Mouse (Mus musculus) embryo, embryonic 11 days (tissue): ENCODE data around the gene Pds5b.
A peak's percentile ranks its signal among the peaks of the same experiment; 100 is the strongest.
"Not testable (repeated sequence)": the region's sequence is repeated elsewhere in the genome, so short reads cannot be mapped to it uniquely, and the experiment has no call there.

ENCODE experiments used
- DNase-seq: peaks from one replicate; pipeline ENCODE4 v3.0.0-alpha.2; 2015

Pds5b gene

DNA sequence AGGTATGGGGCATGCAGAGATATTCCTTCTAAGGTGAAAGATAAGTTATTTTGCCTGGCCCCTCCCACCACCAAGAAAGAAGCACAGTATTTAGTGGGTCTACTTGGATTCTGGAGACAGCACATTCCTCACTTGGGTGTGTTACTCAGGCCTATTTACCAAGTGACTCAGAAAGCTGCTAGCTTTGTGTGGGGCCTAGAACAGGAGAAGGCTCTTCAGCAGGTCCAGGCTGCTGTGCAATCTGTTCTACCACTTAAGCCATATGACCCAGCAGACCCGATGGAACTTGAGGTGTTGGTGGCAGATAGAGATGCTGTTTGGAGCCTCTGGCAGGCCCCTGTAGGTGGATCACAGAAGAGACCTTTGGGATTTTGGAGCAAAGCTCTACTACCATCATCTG, 33.1 kb downstream of the Pds5b start:
- DNase-seq, result not testable (repeated sequence)

DNA sequence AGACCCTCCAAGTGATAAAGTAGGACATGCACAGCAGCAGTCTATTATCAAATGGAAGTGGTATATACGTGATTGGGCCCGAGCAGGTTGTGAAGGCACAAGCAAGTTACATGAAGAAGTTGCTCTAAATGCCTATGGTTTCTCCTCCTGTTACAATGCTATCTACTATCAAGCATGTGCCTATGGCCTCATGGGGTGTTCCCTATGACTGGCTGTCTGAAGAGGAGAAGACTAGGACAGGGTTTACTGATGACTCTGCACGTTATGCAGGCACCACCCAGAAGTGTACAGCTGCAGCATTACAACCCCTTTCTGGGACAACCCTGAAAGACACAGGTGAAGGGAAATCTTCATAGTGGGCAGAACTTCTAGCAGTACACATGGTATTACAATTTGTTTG, 33.6 kb downstream of the Pds5b start:
- DNase-seq, result not testable (repeated sequence)

DNA sequence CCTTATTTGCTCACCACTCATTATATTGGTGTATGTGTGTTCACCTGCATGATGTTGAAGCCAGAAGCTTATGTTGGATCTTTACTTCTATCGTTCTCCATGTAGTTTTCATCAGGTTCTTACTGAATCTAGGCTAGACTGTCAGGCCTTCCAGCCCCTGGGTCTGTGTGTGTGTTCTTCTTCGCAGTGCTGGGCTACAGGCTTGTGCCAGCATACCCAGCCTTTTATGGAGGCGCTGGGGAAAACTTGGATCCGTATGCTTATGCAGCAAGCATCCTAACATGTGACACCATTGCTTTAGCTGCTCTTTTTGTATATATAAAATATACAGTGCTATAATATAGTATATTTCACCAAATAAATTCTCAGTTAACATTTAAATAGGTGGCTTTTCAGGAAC, 38.0 kb downstream of the Pds5b start:
- no peak for DNase-seq

DNA sequence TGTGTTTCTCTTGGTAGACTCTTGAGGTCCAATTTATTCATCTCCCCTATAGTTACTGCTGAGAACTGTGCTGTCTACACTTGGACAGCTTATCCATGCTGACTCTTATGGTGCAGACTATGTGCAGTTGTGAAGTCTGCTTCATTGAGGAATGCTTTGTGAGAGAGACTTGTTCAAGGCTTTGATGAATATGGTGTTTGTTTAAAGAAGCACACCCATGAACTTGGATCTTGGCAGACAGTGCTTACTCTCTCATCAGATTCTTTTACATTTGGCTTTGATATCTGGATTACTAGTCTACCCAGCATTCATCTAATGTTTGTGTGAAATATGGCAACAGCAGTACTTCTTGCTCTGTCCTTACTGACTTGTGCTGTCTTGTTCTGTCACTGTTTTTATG, 39.9 kb downstream of the Pds5b start:
- no peak for DNase-seq

DNA sequence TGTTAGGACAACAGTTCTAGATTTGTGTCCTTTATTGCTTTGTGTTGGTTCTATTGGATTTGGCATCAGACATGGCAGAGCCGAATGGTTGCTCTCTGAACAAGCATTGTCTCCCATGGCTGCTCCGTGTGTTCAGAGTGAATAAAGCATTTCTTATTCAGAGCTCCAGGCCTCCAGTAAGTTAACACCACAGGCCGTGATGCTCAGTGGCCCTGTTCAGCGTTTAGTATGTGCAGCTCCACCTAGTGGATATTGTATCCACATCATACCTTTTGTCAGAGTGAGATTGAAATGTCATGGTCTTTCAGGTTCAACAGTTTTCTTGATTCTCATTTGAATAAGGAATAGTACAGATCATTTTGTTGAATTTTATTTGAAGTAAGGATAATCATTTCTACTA, 44.2 kb downstream of the Pds5b start:
- DNase-seq, result peak; percentile 84

DNA sequence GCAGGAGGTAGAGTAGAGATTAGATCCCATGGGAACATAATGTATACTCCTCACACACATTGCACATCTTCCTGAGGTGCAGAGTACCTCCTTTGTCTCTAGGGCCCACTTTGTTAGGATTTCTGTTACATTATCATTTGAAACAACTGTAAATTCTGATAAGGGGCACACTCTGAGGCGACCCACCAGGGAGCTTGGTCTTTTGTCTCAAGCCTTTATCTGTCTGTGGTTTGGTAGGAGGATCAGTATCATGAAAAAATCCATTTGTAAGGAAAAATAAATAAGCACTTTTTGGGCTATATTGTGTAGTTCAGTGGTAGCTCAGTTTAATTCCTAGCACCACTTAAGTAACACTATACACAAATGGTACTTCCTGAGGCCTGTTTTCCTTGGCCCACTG, 51.1 kb downstream of the Pds5b start:
- no peak for DNase-seq

DNA sequence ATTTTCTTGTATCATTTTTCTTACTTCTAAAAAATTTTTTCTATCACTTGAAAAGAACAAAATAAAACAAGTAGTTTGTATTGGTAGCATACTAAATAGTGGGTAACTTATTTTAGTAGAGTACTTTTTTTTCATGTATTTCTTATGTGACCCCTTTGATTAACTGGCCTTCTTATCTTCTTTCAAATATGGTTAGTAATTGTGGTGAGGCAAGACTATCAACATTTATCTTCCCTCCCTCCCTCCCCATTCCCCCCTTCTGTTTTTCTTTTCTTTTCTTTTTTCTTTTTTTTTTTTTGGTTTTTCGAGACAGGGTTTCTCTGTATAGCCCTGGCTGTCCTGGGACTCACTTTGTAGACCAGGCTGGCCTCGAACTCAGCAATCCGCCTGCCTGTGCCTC, 63.5 kb downstream of the Pds5b start:
- not testable (repeated sequence) for DNase-seq

DNA sequence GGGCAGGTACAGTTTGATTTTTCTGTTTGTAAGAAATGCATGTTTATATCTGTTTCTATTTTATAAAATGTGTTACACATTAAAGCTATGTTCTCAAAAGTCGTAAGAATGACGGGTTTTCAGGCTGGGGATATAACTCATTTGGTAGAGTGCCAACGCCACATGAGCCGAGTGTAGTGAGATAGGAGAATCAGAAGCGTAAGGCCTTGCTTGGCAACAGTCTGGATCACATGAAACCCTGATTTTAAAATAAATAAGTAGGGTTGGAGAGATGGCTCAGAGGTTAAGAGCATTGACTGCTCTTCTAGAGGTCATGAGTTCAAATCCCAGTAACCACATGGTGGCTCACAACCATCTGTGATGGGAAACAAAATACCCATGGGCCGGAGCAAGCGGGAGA, 65.8 kb downstream of the Pds5b start:
- DNase-seq, result no peak

DNA sequence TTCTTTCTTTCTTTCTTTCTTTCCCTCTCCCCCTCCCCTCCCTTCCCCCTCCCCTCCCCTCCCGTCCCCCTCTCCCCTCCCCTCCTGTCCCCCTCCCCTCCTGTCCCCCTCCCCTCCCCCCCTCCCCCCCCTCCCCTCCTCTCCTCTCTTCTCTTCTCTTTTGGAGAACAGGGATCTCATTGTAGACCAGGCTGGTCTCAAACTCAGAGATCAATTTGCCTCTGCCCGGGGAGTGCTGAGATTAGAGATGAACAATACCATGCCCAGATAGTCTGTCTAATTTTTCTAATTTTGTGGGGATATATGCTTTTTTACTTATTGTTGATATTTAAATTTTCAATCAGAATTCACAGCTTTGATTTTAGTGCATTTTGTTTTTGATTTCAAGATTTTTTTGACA, 67.1 kb downstream of the Pds5b start:
- DNase-seq, result no peak

DNA sequence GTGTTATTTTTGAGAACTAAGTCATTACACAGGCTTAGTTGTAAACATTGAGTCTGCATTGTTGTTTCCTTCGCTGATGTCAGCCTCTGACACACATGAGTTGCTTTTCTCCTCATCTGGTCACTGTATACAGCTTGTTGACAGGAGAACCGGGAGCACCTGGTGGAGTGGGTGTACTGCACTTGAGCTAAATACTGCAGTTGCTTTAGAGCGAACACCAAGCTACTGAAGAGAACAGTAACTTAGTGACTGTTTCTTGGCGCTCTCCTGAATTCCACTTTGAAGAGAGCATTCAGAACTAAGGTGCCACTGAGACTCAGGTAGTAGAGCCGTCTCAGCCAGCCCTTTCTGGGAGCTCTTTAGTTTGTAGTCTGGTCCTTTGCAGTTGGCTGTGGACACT, 83.1 kb downstream of the Pds5b start:
- no peak for DNase-seq

DNA sequence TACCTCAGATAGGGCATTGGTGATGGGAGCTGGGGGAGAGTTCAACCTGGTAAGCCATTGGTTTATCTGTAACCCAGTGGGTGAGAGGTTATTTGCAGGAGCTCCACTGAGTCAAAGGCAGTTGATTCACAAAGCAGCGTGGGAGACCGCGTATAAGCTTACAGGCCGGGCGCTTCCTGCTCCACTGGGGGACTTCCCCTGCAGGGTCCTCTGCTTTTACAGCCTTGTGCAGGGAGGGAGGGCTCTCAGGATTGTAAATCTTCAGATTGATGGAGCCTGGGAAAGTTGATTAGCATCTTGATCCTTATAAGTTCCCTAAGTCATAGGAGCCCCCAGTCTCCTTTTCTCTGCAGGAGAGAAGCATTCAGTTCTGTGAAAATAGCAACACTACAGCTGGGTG, 98.9 kb downstream of the Pds5b start:
- peak; percentile 57 for DNase-seq

DNA sequence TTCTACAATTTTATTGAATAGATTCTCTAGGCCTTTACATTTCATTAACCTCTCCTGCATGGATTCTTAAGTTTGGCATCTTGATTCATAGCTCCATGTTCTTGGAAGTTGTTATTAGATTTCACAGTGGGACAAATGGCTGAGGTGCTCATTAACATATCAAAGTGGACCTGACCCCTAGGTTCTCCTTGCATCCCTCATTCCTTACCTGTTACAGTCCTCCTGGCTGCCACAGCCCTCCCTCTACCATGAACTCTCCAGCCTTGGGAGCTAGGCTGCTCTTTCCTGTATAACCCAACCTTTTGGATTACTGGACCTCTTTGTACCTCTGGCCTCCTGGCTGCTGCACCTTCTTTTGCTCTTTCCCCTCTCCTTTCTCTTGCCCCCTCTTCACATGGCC, 99.5 kb downstream of the Pds5b start:
- DNase-seq, result no peak

DNA sequence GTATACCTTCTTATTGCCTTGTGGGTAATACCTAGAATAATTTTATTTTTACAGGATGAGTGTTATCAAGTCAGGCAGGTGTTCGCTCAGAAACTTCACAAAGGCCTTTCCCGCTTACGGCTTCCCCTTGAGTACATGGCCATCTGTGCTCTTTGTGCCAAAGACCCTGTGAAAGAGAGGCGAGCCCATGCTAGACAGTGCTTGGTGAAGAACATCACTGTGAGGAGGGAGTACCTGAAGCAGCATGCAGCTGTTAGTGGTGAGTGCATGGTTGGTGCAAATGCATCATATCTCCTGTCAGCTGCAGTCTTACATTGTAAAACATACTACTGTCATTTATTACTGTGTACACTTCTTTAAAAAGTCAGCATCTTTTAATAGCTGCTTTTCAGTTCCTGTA, 114.7 kb downstream of the Pds5b start:
- DNase-seq, result no peak

DNA sequence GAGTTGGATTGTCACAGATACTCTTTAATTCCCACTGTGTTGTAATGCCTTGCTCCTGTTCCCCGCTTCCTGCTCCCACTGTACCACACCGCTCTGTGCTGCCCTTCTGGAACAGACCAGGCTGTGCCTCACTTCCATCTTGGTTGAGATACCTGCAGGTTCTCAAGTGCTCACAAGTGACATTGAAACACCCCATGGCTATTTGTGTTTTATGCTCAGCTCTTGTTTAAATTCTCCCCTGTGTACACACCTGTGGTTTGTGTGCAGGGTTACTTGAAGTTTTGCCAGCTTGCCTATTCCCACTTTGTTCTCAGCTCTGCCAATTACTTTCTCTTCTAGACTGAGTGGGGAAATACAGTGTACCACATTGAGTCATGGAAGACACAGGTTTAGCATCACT, 115.5 kb downstream of the Pds5b start:
- DNase-seq, result no peak

DNA sequence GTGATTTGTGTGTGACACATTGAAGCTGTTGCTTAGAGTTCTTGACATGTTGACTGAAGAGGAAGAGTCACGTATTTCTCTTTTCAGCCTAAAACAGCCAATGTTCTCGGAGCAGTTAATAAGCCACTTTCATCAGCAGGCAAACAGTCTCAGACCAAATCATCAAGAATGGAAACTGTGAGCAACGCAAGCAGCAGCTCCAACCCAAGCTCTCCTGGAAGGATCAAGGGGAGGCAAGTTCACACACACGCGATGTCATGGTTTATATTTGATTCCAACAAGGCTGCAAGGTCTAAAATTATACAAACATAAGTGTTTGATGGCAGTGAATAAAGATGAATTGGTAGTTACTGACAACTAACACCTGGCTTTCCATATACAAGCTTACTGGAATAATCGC, 120.6 kb downstream of the Pds5b start:
- DNase-seq, result no peak

DNA sequence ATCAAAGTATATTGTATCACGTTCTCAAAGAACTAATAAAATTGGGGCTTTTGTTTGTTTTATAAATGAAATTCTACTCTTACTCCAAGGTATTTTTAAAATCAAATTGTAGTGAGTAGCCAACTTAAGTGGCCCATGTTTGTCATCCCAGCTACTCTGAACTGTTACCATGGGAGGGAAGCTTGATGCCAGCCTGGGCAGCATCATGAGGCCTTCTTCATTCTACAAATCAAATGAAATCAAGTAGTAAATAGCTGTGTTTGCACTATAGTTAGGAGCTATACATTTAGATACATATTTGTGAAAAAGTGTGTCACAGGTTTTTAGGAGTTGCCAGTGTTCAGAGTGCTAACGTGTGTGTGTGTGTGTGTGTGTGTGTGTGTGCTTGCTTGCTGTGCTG, 126.5 kb downstream of the Pds5b start:
- DNase-seq, result no peak

DNA sequence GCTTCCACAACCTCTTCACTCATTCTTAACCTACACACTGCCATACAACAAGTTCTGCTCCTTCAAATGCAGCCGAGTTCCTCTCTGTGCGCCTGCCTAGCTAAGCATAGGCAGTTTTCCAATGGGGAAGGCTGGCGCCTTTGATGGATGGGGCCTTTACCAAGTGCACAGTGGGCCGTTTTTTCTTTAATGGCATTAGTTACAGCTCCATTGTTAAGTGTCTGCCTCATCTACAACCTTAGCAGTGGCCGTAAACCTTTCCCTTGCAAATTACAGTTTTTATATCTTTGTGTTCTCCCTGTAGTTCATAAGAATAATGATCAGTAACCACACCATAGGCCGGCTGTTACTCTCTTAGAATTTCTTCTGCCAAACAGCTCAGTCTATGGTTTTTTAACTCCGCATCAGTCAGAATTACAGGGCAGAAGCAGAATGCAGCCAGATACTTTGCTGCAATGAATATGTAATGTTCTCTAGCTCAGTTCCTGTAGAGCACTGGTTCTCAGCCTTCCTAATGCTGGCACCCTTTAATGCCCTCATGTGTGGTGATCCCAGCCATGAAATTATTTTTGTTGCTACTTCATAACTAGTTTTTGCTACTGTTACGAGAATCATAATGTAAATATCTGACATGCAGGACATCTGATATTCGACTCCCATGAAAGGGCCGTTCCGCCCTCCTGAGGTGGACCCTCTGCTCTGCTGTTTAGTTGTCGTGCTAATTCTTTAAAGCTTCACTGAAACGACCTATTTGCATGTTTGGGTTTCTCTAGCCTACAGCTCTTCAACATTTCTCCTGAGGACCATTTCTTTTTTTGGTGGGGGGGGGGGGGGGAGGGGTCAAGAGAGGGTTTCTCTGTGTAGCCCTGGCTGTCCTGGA, 140.8 kb downstream of the Pds5b start:
- DNase-seq, result peak; percentile 40

DNA sequence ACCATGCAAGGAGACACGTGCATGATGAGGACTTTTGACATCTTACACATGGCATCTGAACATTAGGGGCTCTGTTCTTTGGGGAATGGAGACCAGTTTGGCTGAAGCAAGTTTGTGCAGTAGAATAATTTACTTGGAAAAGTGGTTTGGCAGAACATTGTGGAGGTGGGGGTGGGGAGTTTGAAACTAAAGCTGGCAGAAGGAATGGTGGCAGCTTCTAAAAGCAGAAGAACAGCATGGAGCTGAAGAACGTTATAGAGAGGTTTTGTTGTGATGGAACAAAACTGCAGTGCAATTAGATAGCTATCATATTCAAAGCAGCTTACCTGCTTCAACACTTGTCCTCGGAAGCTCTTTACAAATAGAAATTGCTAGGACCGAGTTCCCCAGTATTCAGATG, 141.9 kb downstream of the Pds5b start:
- no peak for DNase-seq

DNA sequence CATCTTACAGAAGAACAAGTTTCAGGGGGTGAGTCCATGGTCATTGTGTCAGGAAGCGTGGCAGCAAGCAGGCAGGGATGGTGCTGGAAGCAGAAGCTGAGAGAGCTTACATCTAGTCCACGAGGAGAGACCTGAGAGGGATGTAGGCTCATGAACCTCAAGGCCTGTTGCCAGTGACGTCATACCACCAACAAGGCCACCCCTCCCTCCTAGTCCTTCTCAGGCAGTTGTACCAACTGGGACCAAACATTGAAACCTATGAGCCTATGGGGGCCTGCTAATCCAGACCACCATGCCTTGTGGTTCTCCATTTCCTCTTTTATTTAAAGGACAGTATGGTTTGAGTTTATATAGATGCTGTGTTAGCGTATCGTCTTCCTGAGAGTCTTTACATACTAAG, 143.2 kb downstream of the Pds5b start:
- no peak for DNase-seq

DNA sequence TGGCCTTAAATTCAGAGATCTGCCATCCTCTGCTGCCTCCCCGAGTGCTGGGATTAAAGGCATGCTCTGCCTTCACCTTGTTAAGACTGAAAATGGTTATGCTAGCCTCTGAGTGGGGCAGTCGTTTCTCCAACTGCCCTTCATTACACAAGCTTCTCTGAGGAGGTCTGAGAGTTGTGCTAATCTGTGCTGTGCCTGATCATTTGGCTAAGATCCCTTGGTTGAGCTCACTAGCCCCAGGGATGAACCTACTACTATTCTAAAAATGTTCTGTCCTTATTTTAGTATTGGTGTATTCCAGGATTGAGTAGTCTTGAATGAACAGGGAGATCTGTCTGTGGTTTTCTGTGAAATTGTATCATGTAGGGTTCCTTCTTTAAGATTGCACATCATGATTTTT, 144.5 kb downstream of the Pds5b start:
- DNase-seq, result no peak

DNA sequence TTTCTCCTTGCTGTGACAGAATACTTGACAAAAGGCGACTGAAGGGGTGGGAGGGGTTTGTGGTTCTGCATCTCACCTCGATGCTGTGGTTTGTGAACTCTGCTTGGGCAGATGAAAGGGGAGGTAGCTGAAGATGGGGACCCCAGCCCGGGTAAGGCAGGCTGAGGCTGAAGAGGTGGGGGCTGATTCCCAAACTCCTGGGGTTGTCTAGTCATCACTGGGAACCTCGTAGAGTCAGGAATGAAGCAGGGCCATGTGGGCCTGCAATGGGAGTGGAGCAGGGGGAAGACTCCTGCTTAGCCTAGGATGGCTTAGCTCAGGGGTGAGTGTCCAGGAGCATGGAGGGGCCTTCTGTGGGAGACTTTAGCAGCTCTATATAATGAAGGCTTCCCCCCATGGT, 145.3 kb downstream of the Pds5b start:
- DNase-seq, result no peak

DNA sequence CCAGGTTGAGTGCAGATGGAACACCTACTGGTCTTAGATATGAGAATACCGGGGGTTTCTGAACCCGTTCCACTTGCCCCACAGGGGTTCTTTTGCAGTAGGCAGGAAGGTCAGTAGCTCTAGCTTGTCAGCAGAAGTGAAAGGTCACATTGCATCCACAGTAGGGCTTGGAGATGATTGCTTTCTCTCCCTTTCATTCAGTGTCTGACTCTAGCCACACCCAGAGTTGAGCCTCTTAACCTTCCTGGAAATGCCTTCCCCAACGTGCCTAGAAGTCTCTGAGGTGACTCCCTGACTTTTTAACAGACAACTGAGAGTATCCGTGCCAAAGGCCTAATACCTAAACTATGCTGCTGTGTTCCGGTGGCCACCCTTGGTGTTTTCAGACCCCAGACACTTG, 146.0 kb downstream of the Pds5b start:
- no peak for DNase-seq

DNA sequence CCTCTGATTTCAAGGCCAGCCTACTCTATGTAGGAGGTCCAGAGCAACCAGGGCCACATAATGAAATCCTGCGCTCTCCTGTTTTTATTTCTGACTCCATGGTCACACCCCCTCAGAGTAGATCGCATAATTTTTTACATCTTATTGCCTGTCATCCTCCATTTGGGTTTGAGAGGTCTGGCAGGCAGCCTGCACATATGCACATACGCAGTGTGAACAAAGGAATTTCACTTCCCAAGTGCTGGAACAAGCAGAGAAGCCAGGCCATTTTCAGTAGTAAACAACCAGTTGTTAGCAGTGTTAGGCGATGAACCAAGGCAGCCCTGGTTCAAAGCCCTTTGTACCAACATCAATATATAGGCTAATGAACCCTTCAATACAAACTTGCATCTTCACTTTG, 147.6 kb downstream of the Pds5b start:
- no peak for DNase-seq

DNA sequence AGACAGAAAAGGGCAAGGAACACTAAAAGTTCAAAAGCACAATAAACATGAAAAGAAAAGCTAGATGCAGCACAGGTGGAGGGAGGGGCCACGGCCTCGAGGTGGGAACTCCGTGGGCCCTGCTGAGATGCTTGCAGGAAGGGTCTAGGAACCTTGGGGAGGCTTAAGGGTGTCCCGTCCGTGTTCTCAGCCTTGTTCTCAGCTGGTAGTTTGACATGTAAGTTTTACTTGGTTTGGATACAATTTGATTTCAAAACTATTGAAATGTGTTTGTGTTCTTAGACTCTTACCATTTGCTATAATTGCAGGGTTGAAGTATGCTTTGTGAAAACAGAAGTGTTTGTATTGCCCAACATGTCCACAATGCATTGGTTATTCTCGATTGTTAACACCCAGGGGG, 149.2 kb downstream of the Pds5b start:
- no peak for DNase-seq

DNA sequence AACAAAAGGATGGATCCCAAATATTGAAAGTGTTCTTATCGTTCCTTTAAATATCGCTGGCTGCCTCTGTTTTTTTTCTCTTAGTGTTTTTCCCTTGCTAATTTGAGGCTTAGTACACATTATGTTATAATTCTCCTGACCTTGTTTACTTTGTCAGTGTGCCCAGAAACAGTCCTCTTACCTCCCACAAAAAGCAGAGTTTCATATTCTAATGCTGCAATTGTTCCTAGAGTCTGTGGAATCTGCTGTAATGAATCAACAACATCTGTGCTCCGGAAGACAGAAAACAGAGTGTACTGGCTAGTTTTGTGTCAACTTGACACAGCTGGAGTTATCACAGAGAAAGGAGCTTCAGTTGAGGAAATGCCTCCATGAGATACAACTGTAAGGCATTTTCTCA, 149.8 kb downstream of the Pds5b start:
- DNase-seq, result no peak
